Mouse (Mus musculus): ENCODE results near the gene Itga9. TPM values are rescaled to one million over a fixed set of nuclear protein-coding genes. Genes with fewer than 3 reads are reported as not detected.

Gene Itga9
- polyA plus RNA-seq, 1 experiment = 6.2 TPM

- no peaks in the 10 kb centered on the region for H3K27me3 ChIP-seq (ENCODE audit: control insufficient read depth, insufficient read depth, low read length)
Measured at GRCm38 (mm10) chr9:118813492-118813891, 207.0 kb downstream of the Itga9 start.

GRCm38 (mm10) chr9:118814056-118814455 lies 207.6 kb downstream of the Itga9 start:
- Histone ChIP-seq H3K4me3 (ENCODE audit: control insufficient read depth, low read depth, low read length) (no peak overlapping the region), H3K36me3 (ENCODE audit: control insufficient read depth, insufficient read depth, low read length) (no peaks in the 10 kb centered on the region), H3K27me3 (ENCODE audit: control insufficient read depth, insufficient read depth, low read length) (no peaks in the 10 kb centered on the region), H3K4me1 (ENCODE audit: control insufficient read depth, insufficient read depth, low read length) (no peaks in the 10 kb centered on the region), H3K27ac (ENCODE audit: control insufficient read depth, insufficient read depth, low read depth, low read length) (no peak overlapping the region)
- no peak for TF ChIP-seq CTCF (IDR thresholded peaks at IDR 0.05; ENCODE audit: control insufficient read depth, insufficient read depth, insufficient replicate concordance, low read depth, low read length)
- TF ChIP-seq POLR2A (IDR thresholded peaks at IDR 0.05; ENCODE audit: control insufficient read depth, low read depth, low read length) = no peak

More at GRCm38 (mm10) chr9:118813492-118813891, 207.0 kb downstream of the Itga9 start:
- H3K4me3 ChIP-seq (ENCODE audit: control insufficient read depth, low read depth, low read length) = no peak overlapping the region
- TF ChIP-seq POLR2A (IDR thresholded peaks at IDR 0.05; ENCODE audit: control insufficient read depth, low read depth, low read length) (no peak), CTCF (IDR thresholded peaks at IDR 0.05; ENCODE audit: control insufficient read depth, insufficient read depth, insufficient replicate concordance, low read depth, low read length) (no peak)
- no peak overlapping the region for H3K27ac ChIP-seq (ENCODE audit: control insufficient read depth, insufficient read depth, low read depth, low read length)
- no peaks in the 10 kb centered on the region for H3K4me1 ChIP-seq (ENCODE audit: control insufficient read depth, insufficient read depth, low read length)
- H3K36me3 ChIP-seq (ENCODE audit: control insufficient read depth, insufficient read depth, low read length) = no peaks in the 10 kb centered on the region

GRCm38 (mm10) chr9:118814461-118814860 lies 208.0 kb downstream of the Itga9 start:
- H3K4me3 ChIP-seq (ENCODE audit: control insufficient read depth, low read depth, low read length) = no peak overlapping the region
- no peaks in the 10 kb centered on the region for H3K27me3 ChIP-seq (ENCODE audit: control insufficient read depth, insufficient read depth, low read length)
- no peaks in the 10 kb centered on the region for H3K4me1 ChIP-seq (ENCODE audit: control insufficient read depth, insufficient read depth, low read length)
- no peak overlapping the region for H3K27ac ChIP-seq (ENCODE audit: control insufficient read depth, insufficient read depth, low read depth, low read length)
- H3K36me3 ChIP-seq (ENCODE audit: control insufficient read depth, insufficient read depth, low read length) = no peaks in the 10 kb centered on the region
- TF ChIP-seq POLR2A (IDR thresholded peaks at IDR 0.05; ENCODE audit: control insufficient read depth, low read depth, low read length) (no peak), CTCF (IDR thresholded peaks at IDR 0.05; ENCODE audit: control insufficient read depth, insufficient read depth, insufficient replicate concordance, low read depth, low read length) (no peak)

GRCm38 (mm10) chr9:118815543-118815942 lies 209.1 kb downstream of the Itga9 start:
- Histone ChIP-seq H3K4me3 (ENCODE audit: control insufficient read depth, low read depth, low read length) (no peak overlapping the region), H3K4me1 (ENCODE audit: control insufficient read depth, insufficient read depth, low read length) (no peaks in the 10 kb centered on the region), H3K27me3 (ENCODE audit: control insufficient read depth, insufficient read depth, low read length) (no peaks in the 10 kb centered on the region), H3K27ac (ENCODE audit: control insufficient read depth, insufficient read depth, low read depth, low read length) (no peak overlapping the region), H3K36me3 (ENCODE audit: control insufficient read depth, insufficient read depth, low read length) (no peaks in the 10 kb centered on the region)
- TF ChIP-seq POLR2A (IDR thresholded peaks at IDR 0.05; ENCODE audit: control insufficient read depth, low read depth, low read length) = no peak
- TF ChIP-seq CTCF (IDR thresholded peaks at IDR 0.05; ENCODE audit: control insufficient read depth, insufficient read depth, insufficient replicate concordance, low read depth, low read length) = peak; percentile 49; the same call in 1 of the 2 replicates

GRCm38 (mm10) chr9:118818508-118818907 lies 212.0 kb downstream of the Itga9 start:
- no peaks in the 10 kb centered on the region for H3K36me3 ChIP-seq (ENCODE audit: control insufficient read depth, insufficient read depth, low read length)

GRCm38 (mm10) chr9:118821220-118822185 lies 215.0 kb downstream of the Itga9 start:
- Histone ChIP-seq H3K27ac (ENCODE audit: control insufficient read depth, insufficient read depth, low read depth, low read length) (no peak overlapping the region), H3K27me3 (ENCODE audit: control insufficient read depth, insufficient read depth, low read length) (no peaks in the 10 kb centered on the region), H3K4me1 (ENCODE audit: control insufficient read depth, insufficient read depth, low read length) (no peaks in the 10 kb centered on the region; the same call in 1 of the 2 replicates), H3K4me3 (ENCODE audit: control insufficient read depth, low read depth, low read length) (no peak overlapping the region), H3K36me3 (ENCODE audit: control insufficient read depth, insufficient read depth, low read length) (no peaks in the 10 kb centered on the region)
- no peak for TF ChIP-seq POLR2A (IDR thresholded peaks at IDR 0.05; ENCODE audit: control insufficient read depth, low read depth, low read length)
- no peak for TF ChIP-seq CTCF (IDR thresholded peaks at IDR 0.05; ENCODE audit: control insufficient read depth, insufficient read depth, insufficient replicate concordance, low read depth, low read length)

More at GRCm38 (mm10) chr9:118818508-118818907, 212.0 kb downstream of the Itga9 start:
- Histone ChIP-seq H3K27ac (ENCODE audit: control insufficient read depth, insufficient read depth, low read depth, low read length) (no peak overlapping the region), H3K4me3 (ENCODE audit: control insufficient read depth, low read depth, low read length) (no peak overlapping the region), H3K27me3 (ENCODE audit: control insufficient read depth, insufficient read depth, low read length) (no peaks in the 10 kb centered on the region), H3K4me1 (ENCODE audit: control insufficient read depth, insufficient read depth, low read length) (no peaks in the 10 kb centered on the region; the same call in 1 of the 2 replicates)
- TF ChIP-seq POLR2A (IDR thresholded peaks at IDR 0.05; ENCODE audit: control insufficient read depth, low read depth, low read length) = no peak
- TF ChIP-seq CTCF (IDR thresholded peaks at IDR 0.05; ENCODE audit: control insufficient read depth, insufficient read depth, insufficient replicate concordance, low read depth, low read length) = no peak

- no peaks in the 10 kb centered on the region; the same call in 1 of the 2 replicates for H3K4me1 ChIP-seq (ENCODE audit: control insufficient read depth, insufficient read depth, low read length)
- H3K27me3 ChIP-seq (ENCODE audit: control insufficient read depth, insufficient read depth, low read length) = no peaks in the 10 kb centered on the region
- no peak overlapping the region for H3K27ac ChIP-seq (ENCODE audit: control insufficient read depth, insufficient read depth, low read depth, low read length)
- TF ChIP-seq POLR2A (IDR thresholded peaks at IDR 0.05; ENCODE audit: control insufficient read depth, low read depth, low read length) (no peak), CTCF (IDR thresholded peaks at IDR 0.05; ENCODE audit: control insufficient read depth, insufficient read depth, insufficient replicate concordance, low read depth, low read length) (no peak)
- H3K4me3 ChIP-seq (ENCODE audit: control insufficient read depth, low read depth, low read length) = no peak overlapping the region
- no peaks in the 10 kb centered on the region for H3K36me3 ChIP-seq (ENCODE audit: control insufficient read depth, insufficient read depth, low read length)
Measured at GRCm38 (mm10) chr9:118822186-118822555, 215.7 kb downstream of the Itga9 start.
